Mouse (Mus musculus): ENCODE measurements around the gene Tcf23.

- TF ChIP-seq CTCF (IDR thresholded peaks at IDR 0.05; ENCODE audit: borderline replicate concordance, insufficient read depth, low read length) = no peak
- TF ChIP-seq POLR2A (IDR thresholded peaks at IDR 0.05; ENCODE audit: low read depth, low read length) = no peak
These were observed 24.7 kb downstream of the Tcf23 start for GRCm38 (mm10) chr5:30992980-30993676.

Data from embryonic fibroblast, embryonic 13.5 days (primary cell).